Mouse (Mus musculus) C2C12 (cell line): ENCODE data around the gene Add3.

Experiments used
- CTCF ChIP-seq: IDR thresholded peaks from one replicate; pipeline ENCODE4 v1.5.1; 2011; ENCODE audit not compliant: control insufficient read depth, insufficient read depth, insufficient read length
- MAX ChIP-seq: IDR thresholded peaks from one replicate; pipeline ENCODE4 v1.6.1; 2011; ENCODE audit warnings: mild to moderate bottlenecking, control low read depth
- MYOD1 ChIP-seq: IDR thresholded peaks from one replicate; pipeline ENCODE4 v1.6.1; 2011; ENCODE audit warnings: low read depth; ENCODE audit not compliant: control insufficient read depth, insufficient read length
- USF1 ChIP-seq: IDR thresholded peaks from one replicate; pipeline ENCODE4 v1.6.1; 2011; ENCODE audit warnings: low read depth, mild to moderate bottlenecking, control low read depth, moderate library complexity

GRCm38 (mm10) chr19:53153096-53153495 lies 12.9 kb downstream of the Add3 start:
- TF ChIP-seq CTCF (no peak), MYOD1 (no peak), MAX (no peak), USF1 (no peak)
